Mouse (Mus musculus) embryonic fibroblast, embryonic 13.5 days (primary cell): ENCODE measurements at regions not wholly inside any gene's neighbourhood (a gene's known extent, or its start where the extent isn't known, plus 50 kb on each side); places are given as distances from the start of the nearest gene placed in this dataset.

Source experiments
- H3K27ac ChIP-seq: 2 replicates; pipeline ENCODE4 v1.5.1; 2012; ENCODE audit warnings: low read length, control low read depth, inconsistent platforms; ENCODE audit not compliant: insufficient read depth
- H3K4me1 ChIP-seq: 2 replicates; pipeline ENCODE4 v1.6.1; 2011; ENCODE audit warnings: low read length; ENCODE audit not compliant: control insufficient read depth, insufficient read depth
- H3K4me3 ChIP-seq: 2 replicates; pipeline ENCODE4 v1.5.1; 2011; ENCODE audit warnings: mild to moderate bottlenecking, control low read depth, low read length; ENCODE audit not compliant: insufficient read depth
- CTCF ChIP-seq: IDR thresholded peaks from 2 replicates; pipeline ENCODE4 v1.5.1; 2011; ENCODE audit warnings: mild to moderate bottlenecking, control low read depth, low read length, moderate library complexity, borderline replicate concordance; ENCODE audit not compliant: insufficient read depth
- POLR2A ChIP-seq: IDR thresholded peaks from 2 replicates; pipeline ENCODE4 v1.6.1; 2011; ENCODE audit warnings: low read depth, mild to moderate bottlenecking, control low read depth, low read length, moderate library complexity

- no peak overlapping the region for H3K4me3 ChIP-seq
- H3K27ac ChIP-seq: no peak overlapping the region
- no peaks in the 10 kb centered on the region for H3K4me1 ChIP-seq
- TF ChIP-seq CTCF: no peak
Observed at GRCm38 (mm10) chr15:74347911-74348310, 288.2 kb downstream of the Mroh4 start.

- no peaks in the 10 kb centered on the region for H3K4me1 ChIP-seq
- TF ChIP-seq CTCF (no peak), POLR2A (no peak)
- no peak overlapping the region for H3K4me3 ChIP-seq
- H3K27ac ChIP-seq: no peak overlapping the region
Observed at GRCm38 (mm10) chr15:74343591-74343990, 292.6 kb downstream of the Mroh4 start.

GRCm38 (mm10) chr15:74333846-74334245 lies 302.3 kb downstream of the Mroh4 start:
- H3K4me3 ChIP-seq: no peak overlapping the region
- no peak overlapping the region for H3K27ac ChIP-seq
- TF ChIP-seq CTCF (no peak), POLR2A (no peak)
- H3K4me1 ChIP-seq: no peaks in the 10 kb centered on the region

- no peaks in the 10 kb centered on the region for H3K4me1 ChIP-seq
- no peak overlapping the region for H3K4me3 ChIP-seq
- no peak for TF ChIP-seq POLR2A
- no peak for TF ChIP-seq CTCF
- no peak overlapping the region for H3K27ac ChIP-seq
Observed at GRCm38 (mm10) chr15:74330131-74330530, 306.0 kb downstream of the Mroh4 start.

- H3K4me1 ChIP-seq: no peaks in the 10 kb centered on the region
- H3K4me3 ChIP-seq: no peak overlapping the region
- H3K27ac ChIP-seq: no peak overlapping the region
- TF ChIP-seq CTCF (no peak), POLR2A (no peak)
Observed at GRCm38 (mm10) chr15:74329221-74329620, 306.9 kb downstream of the Mroh4 start.

- no peak for TF ChIP-seq POLR2A
- no peak for TF ChIP-seq CTCF
- no peaks in the 10 kb centered on the region for H3K4me1 ChIP-seq
- no peak overlapping the region for H3K4me3 ChIP-seq
- no peak overlapping the region for H3K27ac ChIP-seq
Observed at GRCm38 (mm10) chr15:74326661-74327060, 309.5 kb downstream of the Mroh4 start.

DNA sequence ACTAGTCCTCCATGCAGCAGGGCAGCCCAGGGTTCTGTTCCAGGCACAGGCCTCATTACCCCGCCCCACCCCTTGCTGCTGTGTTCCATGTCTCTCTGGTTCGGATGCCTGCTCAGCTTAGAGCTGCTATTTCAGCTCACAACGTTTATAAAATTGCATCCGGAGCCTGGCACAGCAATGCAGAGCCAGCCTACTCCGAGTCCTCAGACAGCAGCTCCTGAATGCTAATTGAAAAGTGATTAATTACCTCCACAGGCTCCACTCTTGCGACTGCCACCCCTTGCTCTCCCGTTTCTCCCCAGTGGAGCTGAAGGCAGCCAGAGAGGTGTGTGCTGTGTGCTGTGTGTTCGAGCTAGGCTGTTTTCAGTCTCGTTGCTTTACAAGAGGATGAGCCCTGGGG lies 310.6 kb downstream of the Mroh4 start:
- TF ChIP-seq POLR2A (no peak), CTCF (no peak)
- Histone ChIP-seq H3K4me3 (no peak overlapping the region), H3K27ac (no peak overlapping the region), H3K4me1 (no peaks in the 10 kb centered on the region)

DNA sequence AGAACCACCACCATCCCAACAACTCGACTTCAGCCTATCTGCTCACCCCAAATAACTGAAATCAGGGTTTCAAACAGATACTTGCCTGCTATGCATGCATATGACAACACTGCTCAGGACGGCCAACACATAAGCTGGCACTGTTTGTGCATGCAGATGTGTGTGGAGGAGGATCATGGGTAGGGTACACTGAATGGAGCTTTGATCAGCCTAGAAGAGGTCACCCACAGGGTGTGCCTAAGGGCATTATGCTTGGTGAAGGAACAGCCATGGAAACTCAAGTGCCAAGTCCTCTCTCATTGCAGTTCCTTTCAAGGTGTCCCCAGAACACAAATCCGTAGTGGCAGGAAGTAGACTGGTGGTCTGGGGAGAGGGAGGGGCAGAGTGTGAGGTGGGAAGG lies 316.7 kb downstream of the Mroh4 start:
- Histone ChIP-seq H3K4me3 (no peak overlapping the region), H3K4me1 (no peaks in the 10 kb centered on the region), H3K27ac (no peak overlapping the region)
- no peak for TF ChIP-seq POLR2A
- no peak for TF ChIP-seq CTCF

GRCm38 (mm10) chr15:74318422-74318841 lies 317.7 kb downstream of the Mroh4 start:
- TF ChIP-seq POLR2A (no peak), CTCF (no peak)
- no peak overlapping the region for H3K4me3 ChIP-seq
- no peak overlapping the region for H3K27ac ChIP-seq
- H3K4me1 ChIP-seq: no peaks in the 10 kb centered on the region

GRCm38 (mm10) chr15:74311082-74311481 lies 325.1 kb downstream of the Mroh4 start:
- TF ChIP-seq CTCF (no peak), POLR2A (no peak)

DNA sequence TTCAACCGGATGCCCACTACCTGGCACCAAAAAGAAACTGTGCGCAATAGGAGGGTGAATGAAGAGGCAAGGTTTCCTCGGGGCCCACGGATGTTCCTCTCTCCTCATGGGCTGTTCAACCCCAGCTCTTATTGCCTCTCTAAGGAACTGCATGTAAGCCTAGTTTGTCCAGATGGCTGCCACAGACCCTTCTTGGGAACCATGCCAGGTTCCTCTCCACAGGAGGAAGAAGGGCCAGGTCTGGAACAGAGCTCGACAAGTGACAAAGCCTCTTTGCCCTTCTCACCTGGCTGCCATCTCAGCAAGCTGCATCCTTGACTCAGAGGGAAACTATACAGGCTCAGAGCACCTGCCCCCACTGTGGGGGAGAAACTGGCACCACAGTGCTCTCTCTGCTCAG lies 329.6 kb downstream of the Mroh4 start:
- TF ChIP-seq CTCF: no peak
- Histone ChIP-seq H3K27ac (no peak overlapping the region), H3K4me3 (no peak overlapping the region), H3K4me1 (no peaks in the 10 kb centered on the region)

More at GRCm38 (mm10) chr15:74311082-74311481, 325.1 kb downstream of the Mroh4 start:
- no peak overlapping the region for H3K27ac ChIP-seq
- no peaks in the 10 kb centered on the region for H3K4me1 ChIP-seq
- H3K4me3 ChIP-seq: no peak overlapping the region
